Mouse (Mus musculus): Measurements from ENCODE around the gene 4930595M18Rik.

The 4930595M18Rik gene

GRCm38 (mm10) chrX:81458021-81458420 lies at the start of gene 4930595M18Rik:
4930595M18Rik (minus strand) TSS chrX:81458121.
- DNase-seq (ENCODE audit: low spot score in 2 of 2) = no peak

DNA sequence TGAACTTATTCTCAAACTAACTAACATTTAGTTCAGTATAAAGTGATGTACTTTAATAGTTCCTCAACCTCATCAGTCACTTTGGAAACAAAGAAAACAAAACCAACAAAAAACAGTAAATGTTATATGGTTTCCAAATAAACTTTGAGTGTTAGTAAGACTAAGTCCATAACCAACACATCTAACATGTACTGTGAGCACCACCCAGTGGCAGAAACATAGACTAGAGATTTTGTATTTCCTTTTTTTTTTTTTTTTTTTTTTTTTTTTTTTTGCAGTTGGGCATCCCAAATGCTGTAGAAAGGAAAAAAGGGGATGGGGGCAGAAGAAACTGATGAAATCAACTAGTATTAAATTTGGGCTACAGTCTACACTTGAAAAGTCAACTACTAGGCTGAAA lies 14.6 kb upstream of the 4930595M18Rik start:
- DNase-seq (ENCODE audit: low spot score in 2 of 2) = no peak

All from urinary bladder, postnatal 36 days (tissue).